Mouse (Mus musculus): ENCODE results near the gene Evi2a. TPM values are rescaled to one million over a fixed set of nuclear protein-coding genes. Genes with fewer than 3 reads are reported as not detected.

Gene Evi2a
- polyA plus RNA-seq, 1 experiment = 13.1 TPM

DNA sequence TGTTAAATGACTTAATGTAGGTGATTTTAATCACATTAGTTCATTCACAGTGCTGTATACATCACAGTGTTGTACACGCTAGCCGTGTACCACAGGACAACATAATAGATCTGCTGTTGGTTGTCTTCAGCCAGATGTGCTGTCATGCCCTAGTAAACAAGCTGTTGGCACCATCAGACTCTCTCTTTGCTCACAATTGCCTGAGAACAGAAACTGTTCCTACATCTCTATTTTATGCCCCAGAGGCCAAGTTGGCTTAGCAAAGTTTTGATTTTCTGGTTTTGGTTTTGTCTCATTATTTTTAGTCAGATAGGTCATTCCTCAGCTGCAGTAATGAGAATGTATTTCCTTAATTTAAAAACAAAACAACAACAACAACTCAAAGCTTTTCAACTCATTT lies 673 bp downstream of the Evi2a start:
- TF ChIP-seq POLR2A (IDR thresholded peaks at IDR 0.05; ENCODE audit: borderline replicate concordance, control insufficient read depth, low read depth, low read length) (no peak), CTCF (IDR thresholded peaks at IDR 0.05; ENCODE audit: control insufficient read depth, insufficient read depth, low read length) (no peak)
- peaks cover 12% of the 10 kb centered on the region for H3K4me1 ChIP-seq (ENCODE audit: control insufficient read depth, insufficient read depth, low read length)
- H3K27ac ChIP-seq (ENCODE audit: control insufficient read depth, insufficient read depth, low read depth, low read length, poor library complexity) = no peak overlapping the region; the same call in 1 of the 2 replicates
- WGBS = 63% methylated on average over 2 of the region's 2 CpGs
- H3K4me3 ChIP-seq (replicated peaks; ENCODE audit: control insufficient read depth, low read depth, low read length) = peak overlapping the region; percentile 68

DNA sequence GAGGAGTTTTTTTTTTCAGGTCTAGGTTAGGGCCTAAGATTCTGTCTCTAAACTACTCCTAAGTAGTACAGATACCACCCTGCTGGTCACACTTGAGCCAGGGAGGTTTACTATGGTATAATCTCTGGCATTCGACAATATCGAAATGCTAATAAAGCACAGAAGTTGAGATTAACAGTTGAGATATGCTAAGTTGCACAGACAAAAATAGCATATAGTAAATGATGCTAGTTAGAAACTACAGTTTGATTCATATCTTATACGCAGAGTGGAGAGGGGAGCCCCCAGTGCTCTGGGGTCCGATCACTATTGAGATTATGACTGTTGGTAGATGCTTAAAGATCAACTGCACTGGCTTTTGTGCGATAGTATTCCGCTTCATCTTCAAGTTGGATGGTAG lies 1.2 kb downstream of the Evi2a start:
- Histone ChIP-seq H3K27ac (ENCODE audit: control insufficient read depth, insufficient read depth, low read depth, low read length, poor library complexity) (no peak overlapping the region), H3K4me1 (ENCODE audit: control insufficient read depth, insufficient read depth, low read length) (peaks cover 12% of the 10 kb centered on the region), H3K4me3 (replicated peaks; ENCODE audit: control insufficient read depth, low read depth, low read length) (peak overlapping the region; percentile 68)
- 72% methylated on average over 6 of the region's 6 CpGs for WGBS
- TF ChIP-seq CTCF (IDR thresholded peaks at IDR 0.05; ENCODE audit: control insufficient read depth, insufficient read depth, low read length) (no peak), POLR2A (IDR thresholded peaks at IDR 0.05; ENCODE audit: borderline replicate concordance, control insufficient read depth, low read depth, low read length) (no peak)

DNA sequence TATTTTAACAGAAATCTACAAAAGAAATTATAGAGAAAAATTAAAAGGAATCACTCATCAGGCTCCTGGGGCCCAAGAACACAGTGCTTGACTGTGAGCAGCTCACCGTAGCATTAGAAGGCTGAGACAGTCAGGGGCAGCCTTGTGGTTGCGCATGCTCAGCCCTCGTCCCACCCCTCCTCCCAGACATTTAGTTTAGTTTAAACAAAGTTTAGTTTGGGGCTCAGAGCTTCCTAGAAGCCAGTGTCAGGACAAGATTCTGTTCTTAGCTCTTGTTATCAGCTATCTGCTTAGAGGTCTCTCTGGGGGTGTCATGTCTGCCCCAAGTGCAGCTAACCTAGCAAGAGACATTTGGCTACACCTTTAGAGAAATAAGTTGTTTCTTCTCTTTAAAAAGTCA lies 1.8 kb downstream of the Evi2a start:
- TF ChIP-seq CTCF (IDR thresholded peaks at IDR 0.05; ENCODE audit: control insufficient read depth, insufficient read depth, low read length) (no peak), POLR2A (IDR thresholded peaks at IDR 0.05; ENCODE audit: borderline replicate concordance, control insufficient read depth, low read depth, low read length) (0 out of 2 replicates have a peak, but pooled peaks have one; percentile 13)
- peak overlapping the region; percentile 96 for H3K27ac ChIP-seq (ENCODE audit: control insufficient read depth, insufficient read depth, low read depth, low read length, poor library complexity)
- H3K4me3 ChIP-seq (replicated peaks; ENCODE audit: control insufficient read depth, low read depth, low read length) = peak overlapping the region; percentile 88
- WGBS = 26% methylated on average over 3 of the region's 3 CpGs
- H3K4me1 ChIP-seq (ENCODE audit: control insufficient read depth, insufficient read depth, low read length) = peaks cover 13% of the 10 kb centered on the region

DNA sequence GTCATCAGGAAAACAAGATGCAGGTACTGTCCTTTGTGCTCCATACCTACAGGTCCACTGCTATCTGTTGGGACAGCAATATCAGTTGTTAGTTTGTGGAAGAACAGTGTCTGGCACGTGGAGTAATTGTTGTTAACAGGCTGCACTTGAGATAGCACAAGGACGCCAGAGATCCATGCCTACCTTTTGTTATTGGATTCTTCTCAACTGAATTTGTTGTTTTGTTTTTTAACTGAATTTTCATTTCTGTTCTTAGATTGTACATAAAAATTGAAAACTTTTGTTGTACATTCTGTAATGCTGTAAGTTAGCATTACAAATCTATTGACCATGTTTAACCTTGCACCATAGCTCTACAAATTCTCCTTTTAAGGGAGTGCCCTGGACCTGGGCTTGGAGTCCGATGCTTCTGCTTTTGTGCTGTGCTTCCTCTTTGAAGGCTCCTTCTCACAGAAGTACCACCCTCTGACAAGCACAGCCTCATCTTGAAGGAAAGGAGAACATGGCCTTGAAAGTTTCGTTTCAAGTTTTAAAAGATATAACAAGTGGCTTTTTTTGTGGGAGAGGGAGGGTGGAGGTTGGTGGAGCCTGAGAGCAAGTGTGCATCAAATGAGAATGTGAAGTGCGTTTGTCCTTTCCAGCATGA lies 2.5 kb downstream of the Evi2a start:
- Histone ChIP-seq H3K4me1 (ENCODE audit: control insufficient read depth, insufficient read depth, low read length) (peaks cover 13% of the 10 kb centered on the region), H3K27ac (ENCODE audit: control insufficient read depth, insufficient read depth, low read depth, low read length, poor library complexity) (peak overlapping the region; percentile 96), H3K4me3 (replicated peaks; ENCODE audit: control insufficient read depth, low read depth, low read length) (peak overlapping the region; percentile 88)
- 14% methylated on average over 5 of the region's 5 CpGs for WGBS
- TF ChIP-seq POLR2A (IDR thresholded peaks at IDR 0.05; ENCODE audit: borderline replicate concordance, control insufficient read depth, low read depth, low read length) (no peak), CTCF (IDR thresholded peaks at IDR 0.05; ENCODE audit: control insufficient read depth, insufficient read depth, low read length) (no peak)

DNA sequence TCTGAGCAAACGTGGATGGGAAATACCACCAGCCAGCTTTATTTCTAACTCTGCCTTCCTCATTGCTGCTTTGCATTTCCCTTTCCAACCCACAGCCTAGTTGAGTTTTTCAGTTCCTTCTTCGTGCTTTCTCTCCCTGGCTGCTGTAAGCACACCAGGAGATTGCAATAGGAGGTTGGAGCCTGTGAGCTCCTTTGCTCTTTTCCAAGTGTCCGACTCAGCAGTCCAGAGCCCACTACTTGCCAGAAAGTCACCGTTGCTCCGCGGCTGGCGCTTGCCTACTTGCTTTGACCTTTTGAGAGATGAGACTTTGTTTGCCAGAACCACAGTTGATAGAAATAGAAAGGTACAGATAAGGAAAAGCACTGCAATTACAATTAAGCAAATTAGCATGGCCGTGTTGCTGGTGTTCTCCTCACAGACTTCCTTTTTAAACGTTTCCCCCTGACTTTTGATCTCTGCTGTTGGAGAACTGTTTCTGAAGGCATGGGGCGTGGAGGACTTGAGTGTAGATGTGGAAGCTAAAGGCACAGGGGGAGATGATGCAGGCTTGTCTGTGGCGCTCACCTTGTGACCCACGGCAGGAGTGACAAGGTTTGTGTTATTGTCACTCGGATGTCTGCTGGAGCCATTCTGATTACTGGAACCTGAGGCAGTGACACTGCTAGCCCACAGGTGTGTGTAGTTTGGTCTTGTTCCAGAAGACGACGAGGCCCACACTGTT lies 3.2 kb downstream of the Evi2a start:
- 20% methylated on average over 15 of the region's 15 CpGs for WGBS

DNA sequence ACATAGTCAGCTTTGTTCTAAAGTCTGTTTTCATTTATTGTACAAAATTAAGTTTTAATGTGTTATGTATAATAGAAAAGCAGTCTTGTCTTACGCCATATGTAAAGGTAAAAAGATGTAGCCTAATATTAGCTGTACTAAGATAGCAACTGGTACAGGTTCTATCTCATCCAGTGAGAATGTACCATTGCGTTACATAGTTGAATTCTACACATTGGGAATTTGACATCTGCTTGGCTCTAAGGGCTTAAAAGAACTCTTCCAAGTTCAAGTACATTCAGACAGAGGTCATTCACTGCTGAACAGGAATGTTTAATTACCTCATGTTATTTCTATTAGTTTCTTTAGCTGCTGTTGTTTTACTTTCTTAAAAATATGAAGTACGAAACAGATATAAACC lies 3.9 kb downstream of the Evi2a start:
- peaks cover 12% of the 10 kb centered on the region for H3K4me1 ChIP-seq (ENCODE audit: control insufficient read depth, insufficient read depth, low read length)
- TF ChIP-seq POLR2A (IDR thresholded peaks at IDR 0.05; ENCODE audit: borderline replicate concordance, control insufficient read depth, low read depth, low read length) = no peak
- no peak for TF ChIP-seq CTCF (IDR thresholded peaks at IDR 0.05; ENCODE audit: control insufficient read depth, insufficient read depth, low read length)
- WGBS = 75% methylated on average over 3 of the region's 3 CpGs
- H3K4me3 ChIP-seq (replicated peaks; ENCODE audit: control insufficient read depth, low read depth, low read length) = no peak overlapping the region
- no peak overlapping the region for H3K27ac ChIP-seq (ENCODE audit: control insufficient read depth, insufficient read depth, low read depth, low read length, poor library complexity)

More for the DNA sequence above, 3.2 kb downstream of the Evi2a start:
- Histone ChIP-seq H3K4me3 (replicated peaks; ENCODE audit: control insufficient read depth, low read depth, low read length) (peak overlapping the region; percentile 33), H3K27ac (ENCODE audit: control insufficient read depth, insufficient read depth, low read depth, low read length, poor library complexity) (peak overlapping the region; percentile 91), H3K4me1 (ENCODE audit: control insufficient read depth, insufficient read depth, low read length) (peaks cover 13% of the 10 kb centered on the region)
- no peak for TF ChIP-seq POLR2A (IDR thresholded peaks at IDR 0.05; ENCODE audit: borderline replicate concordance, control insufficient read depth, low read depth, low read length)
- TF ChIP-seq CTCF (IDR thresholded peaks at IDR 0.05; ENCODE audit: control insufficient read depth, insufficient read depth, low read length) = no peak

DNA sequence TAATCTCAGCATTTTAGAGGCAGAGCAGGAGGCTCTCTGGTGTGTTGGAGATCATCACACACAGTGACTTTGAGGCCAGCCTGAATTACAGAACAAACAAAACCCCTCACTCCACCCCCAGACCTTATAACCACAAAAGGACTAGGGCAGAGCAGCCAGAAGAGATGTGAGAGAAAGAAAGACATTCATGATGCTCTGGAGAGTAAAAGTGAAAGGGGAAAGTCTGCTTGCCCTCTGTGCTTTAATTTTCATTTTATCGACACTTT lies 6.2 kb downstream of the Evi2a start:
- TF ChIP-seq CTCF (IDR thresholded peaks at IDR 0.05; ENCODE audit: control insufficient read depth, insufficient read depth, low read length) (no peak), POLR2A (IDR thresholded peaks at IDR 0.05; ENCODE audit: borderline replicate concordance, control insufficient read depth, low read depth, low read length) (no peak)
- Histone ChIP-seq H3K4me3 (replicated peaks; ENCODE audit: control insufficient read depth, low read depth, low read length) (peak overlapping the region; percentile 60), H3K4me1 (ENCODE audit: control insufficient read depth, insufficient read depth, low read length) (peaks cover 11% of the 10 kb centered on the region), H3K27ac (ENCODE audit: control insufficient read depth, insufficient read depth, low read depth, low read length, poor library complexity) (peak overlapping the region; percentile 84)
- 9% methylated on average over 1 of the region's 1 CpGs for WGBS

DNA sequence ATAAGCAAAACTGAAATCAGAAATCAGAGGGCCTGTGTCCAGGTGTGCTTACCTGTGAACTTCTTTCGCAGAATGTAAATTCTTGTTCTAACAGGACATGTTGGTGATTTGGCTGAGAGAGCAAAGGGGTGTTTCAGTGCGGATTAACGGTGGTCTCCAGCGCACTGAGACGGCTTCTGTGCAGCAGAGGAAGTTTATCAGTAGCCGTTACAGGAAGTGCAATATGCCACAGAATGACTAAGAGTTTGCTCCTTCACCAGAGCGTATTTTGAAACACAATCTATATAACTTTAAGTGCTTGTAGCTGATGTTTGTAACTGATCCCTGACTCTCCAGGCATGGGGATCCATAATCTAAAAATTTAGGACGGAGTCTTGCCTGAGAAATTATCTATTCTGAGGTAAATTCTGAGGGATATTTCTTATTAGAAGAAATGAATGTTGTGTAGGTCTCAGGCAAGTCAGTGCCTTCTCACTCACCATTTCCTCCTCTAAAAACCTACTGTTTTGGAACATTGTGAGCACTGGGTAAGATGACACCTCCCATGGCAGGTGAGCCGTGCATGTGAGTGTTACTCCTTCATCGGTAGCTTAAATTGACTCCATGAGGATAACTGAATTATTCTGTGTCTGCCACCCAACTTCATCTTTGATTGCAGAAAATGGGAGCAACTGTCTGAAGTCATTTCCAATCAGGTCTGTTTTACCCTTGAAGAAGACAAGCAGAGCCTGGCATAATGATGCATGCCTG lies 6.7 kb downstream of the Evi2a start, which contains the start of gene Evi2b:
TSS of gene Evi2b (minus strand) at position 203 of the 750 bp plus-strand sequence.
- no peak for TF ChIP-seq CTCF (IDR thresholded peaks at IDR 0.05; ENCODE audit: control insufficient read depth, insufficient read depth, low read length)
- peak; percentile 49; the same call in 1 of the 2 replicates for TF ChIP-seq POLR2A (IDR thresholded peaks at IDR 0.05; ENCODE audit: borderline replicate concordance, control insufficient read depth, low read depth, low read length)
- Histone ChIP-seq H3K4me1 (ENCODE audit: control insufficient read depth, insufficient read depth, low read length) (peaks cover 11% of the 10 kb centered on the region), H3K27ac (ENCODE audit: control insufficient read depth, insufficient read depth, low read depth, low read length, poor library complexity) (peak within 1 kb of the TSS; percentile 84), H3K4me3 (replicated peaks; ENCODE audit: control insufficient read depth, low read depth, low read length) (peak within 1 kb of the TSS; percentile 60)
- 2% methylated on average over 10 of the region's 10 CpGs for WGBS

Measured in bone marrow, adult 2 months (tissue).